Comparison of ENCODE assay signal across 12 mouse cellular contexts in genomic region chr14:22781709-22782108, GRCm38 (mm10).
A peak's percentile ranks its signal among the peaks of the same experiment; 100 is the strongest.
DNase-seq lines count a peak whose midpoint lies in the region; ATAC-seq and TF ChIP-seq lines count a peak whose summit lies in the region.
"Had no signal": no experiment of that assay in that cellular context is flagged by ENCODE, and none has a peak within 500 bp of the region (broad histone marks: within the 10 kb centered on the region; RNA-seq: fewer than 3 reads in every experiment).

No protein-coding gene starts in this region.

- 64% methylated on average over 2 of the region's 2 CpGs for WGBS in lung, adult 2 months

- no peak overlapping the region for H3K27ac ChIP-seq in layer of hippocampus, adult 2 months
- H3K27ac ChIP-seq: embryonic facial prominence, embryonic 12.5 days; midbrain, embryonic 12.5 days; stomach, embryonic 15.5 days had no signal

- peaks cover 2% of the 10 kb centered on the region; the same call in 1 of the 2 replicates for H3K4me1 ChIP-seq in lung, adult 2 months (ENCODE audit: control insufficient read depth, insufficient read depth, low read length)

- intact Hi-C loops in heart, postnatal 14 days (cut with DNase I): loop anchor here (5.0 kb wide), 1 partner anchor 204 kb away; no protein-coding TSS in a partner anchor

- no peak for TF ChIP-seq POLR2A in lung, adult 2 months (IDR thresholded peaks at IDR 0.05; ENCODE audit: borderline replicate concordance, extremely low read depth, low read depth, low read length)

- H3K4me3 ChIP-seq in layer of hippocampus, adult 2 months: no peak overlapping the region
- H3K4me3 ChIP-seq in lung, adult 2 months (replicated peaks; ENCODE audit: extremely low read depth, low read depth, low read length): no peak overlapping the region
- H3K4me3 ChIP-seq: embryonic facial prominence, embryonic 12.5 days; limb, embryonic 12.5 days; midbrain, embryonic 12.5 days; stomach, embryonic 15.5 days had no signal

- TF ChIP-seq CTCF in layer of hippocampus, adult 2 months (conservative IDR thresholded peaks at IDR 0.05): peak; percentile 37
- peak; percentile 30; the same call in 1 of the 2 replicates for TF ChIP-seq CTCF in lung, adult 2 months (IDR thresholded peaks at IDR 0.05; ENCODE audit: insufficient read depth, low read length)

- ATAC-seq in erythroid progenitor cell, adult 5-6 weeks (replicated peaks; ENCODE audit: low FRiP score, poor library complexity, severe bottlenecking): no peak

- no peak for DNase-seq in layer of hippocampus, adult 2 months (ENCODE audit: low spot score in 2 of 2)
- no peak for DNase-seq in layer of hippocampus, adult 8-10 months (ENCODE audit: low spot score in 2 of 2)
- DNase-seq in embryo, embryonic 10.5 days (ENCODE audit: low spot score): peak; percentile 59
- DNase-seq in heart, postnatal 14 days: peak; percentile 26 to 34
- no peak for DNase-seq in lung, adult 2 months
- DNase-seq in B cell, adult 2 months: no peak
- no peak for DNase-seq in cerebellum, adult 11 months

Comparison
In these comparisons a context has a peak if more than half of its experiments do, and no peak if none do; other contexts are left out.
1. DNase-seq: peak in embryo, embryonic 10.5 days (single experiment) and heart, postnatal 14 days (2 of 2); none in layer of hippocampus, adult 2 months (0 of 2), layer of hippocampus, adult 8-10 months (0 of 2), lung, adult 2 months (single experiment), B cell, adult 2 months (0 of 2) and cerebellum, adult 11 months (single experiment).